Mouse (Mus musculus): ENCODE measurements around the gene Ssc5d.
A peak's percentile ranks its signal among the peaks of the same experiment; 100 is the strongest.

Ssc5d gene

DNA sequence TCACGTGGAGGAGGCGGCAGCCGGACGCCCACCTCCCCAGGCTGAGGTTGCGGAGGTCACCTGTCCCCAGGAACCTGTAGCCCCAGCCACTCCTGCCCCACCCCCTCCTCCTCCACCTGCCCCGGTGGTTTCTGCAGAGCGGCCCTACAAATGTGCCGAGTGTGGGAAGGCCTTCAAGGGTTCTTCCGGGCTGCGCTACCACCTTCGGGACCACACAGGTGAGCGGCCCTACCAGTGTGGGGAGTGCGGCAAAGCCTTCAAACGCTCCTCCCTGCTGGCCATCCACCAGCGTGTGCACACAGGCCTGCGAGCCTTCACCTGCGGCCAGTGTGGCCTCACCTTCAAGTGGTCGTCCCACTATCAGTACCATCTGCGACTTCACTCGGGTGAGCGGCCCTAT, 5.6 kb upstream of the Ssc5d start:
- no peak for DNase-seq (ENCODE audit: low read depth, low spot score)

DNA sequence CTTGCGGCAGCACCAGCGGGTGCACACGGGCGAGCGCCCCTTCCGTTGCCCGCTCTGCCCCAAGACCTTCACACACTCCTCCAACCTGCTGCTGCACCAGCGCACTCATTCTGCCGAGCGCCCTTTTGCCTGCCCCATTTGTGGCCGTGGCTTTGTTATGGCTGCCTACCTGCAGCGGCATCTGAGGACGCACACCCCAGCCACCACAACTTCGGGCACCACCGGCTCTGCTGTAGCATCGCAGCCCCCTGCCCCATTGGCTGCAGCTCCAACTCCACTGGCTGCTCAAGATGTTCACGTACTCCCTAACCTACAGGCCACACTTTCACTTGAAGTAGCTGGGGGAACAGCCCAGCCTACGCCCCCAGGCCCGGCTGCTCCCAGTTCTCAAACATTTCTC, 5.1 kb upstream of the Ssc5d start:
- no peak for DNase-seq (ENCODE audit: low read depth, low spot score)

- DNase-seq (ENCODE audit: low read depth, low spot score), result no peak
Observed at GRCm38 (mm10) chr7:4920976-4921823, 4.4 kb upstream of the Ssc5d start.

- peak; percentile 67 for DNase-seq (ENCODE audit: low read depth, low spot score)
Observed at GRCm38 (mm10) chr7:4921824-4922482, 3.6 kb upstream of the Ssc5d start, which contains the start of gene Nat14. Gene Nat14 (plus strand): TSS chr7:4922028.

GRCm38 (mm10) chr7:4922508-4922907, 3.1 kb upstream of the Ssc5d start:
- DNase-seq (ENCODE audit: low read depth, low spot score), result peak; percentile 96

DNA sequence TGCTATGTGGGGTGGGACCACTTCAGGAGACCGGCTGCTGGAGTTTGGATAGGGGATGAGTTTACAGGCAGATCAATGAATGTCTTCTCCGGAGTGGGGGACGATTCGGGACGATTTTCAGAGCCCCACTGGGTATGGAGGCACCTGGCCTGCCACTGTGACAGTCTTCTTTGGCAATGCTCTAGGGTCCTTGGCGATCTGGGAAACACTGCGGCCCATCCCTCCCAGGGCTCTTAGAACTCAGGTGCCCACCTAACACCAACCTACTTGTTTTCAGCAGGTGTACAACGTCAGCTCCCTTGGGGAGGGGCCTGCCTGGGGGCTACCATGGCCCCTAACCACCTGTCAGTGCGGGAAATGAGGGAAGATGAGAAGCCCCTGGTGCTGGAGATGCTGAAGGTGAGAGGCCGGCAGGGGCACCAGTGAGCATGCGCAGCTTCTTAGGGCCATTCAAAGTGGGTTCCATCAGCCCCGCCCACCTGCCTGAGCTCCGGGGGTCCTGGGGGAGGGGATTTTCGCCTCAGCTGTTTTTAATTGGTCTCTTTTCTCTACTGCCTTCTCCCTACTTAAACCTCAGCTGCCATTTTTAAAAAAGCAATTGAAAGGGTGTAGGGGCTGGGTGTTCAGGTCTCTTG, 2.5 kb upstream of the Ssc5d start:
- DNase-seq (ENCODE audit: low read depth, low spot score), result peak; percentile 88

DNA sequence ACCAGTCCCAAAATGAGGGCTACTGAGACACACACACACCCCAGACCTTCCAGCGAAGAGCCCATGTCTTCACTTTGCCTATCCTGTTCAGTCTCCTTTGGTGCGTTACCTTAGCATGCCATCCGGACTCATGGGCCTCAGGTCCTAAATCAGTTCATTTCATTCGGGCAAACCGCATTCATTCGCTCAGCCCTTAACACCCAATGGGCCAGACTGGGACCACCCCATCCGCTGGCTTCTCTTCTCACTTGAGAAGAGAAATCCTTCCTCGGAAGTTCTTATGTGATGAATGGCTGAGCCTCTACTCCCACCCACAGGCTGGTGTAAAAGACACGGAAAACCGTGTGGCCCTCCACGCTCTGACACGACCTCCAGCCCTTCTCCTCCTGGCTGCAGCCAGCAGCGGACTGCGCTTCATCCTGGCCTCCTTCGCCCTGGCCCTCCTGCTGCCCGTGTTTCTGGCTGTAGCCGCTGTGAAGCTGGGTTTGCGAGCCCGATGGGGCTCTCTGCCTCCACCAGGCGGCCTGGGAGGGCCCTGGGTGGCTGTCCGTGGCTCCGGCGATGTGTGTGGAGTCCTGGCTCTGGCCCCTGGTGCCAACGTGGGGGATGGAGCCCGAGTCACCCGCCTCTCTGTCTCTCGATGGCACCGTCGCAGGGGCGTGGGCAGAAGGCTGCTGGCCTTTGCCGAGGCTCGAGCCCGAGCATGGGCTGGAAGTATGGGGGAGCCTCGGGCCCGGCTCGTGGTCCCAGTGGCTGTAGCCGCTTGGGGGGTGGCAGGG, 1.8 kb upstream of the Ssc5d start:
- DNase-seq (ENCODE audit: low read depth, low spot score), result peak; percentile 79

- DNase-seq (ENCODE audit: low read depth, low spot score), result peak; percentile 36
Observed at GRCm38 (mm10) chr7:4924483-4924882, 1.1 kb upstream of the Ssc5d start.

DNA sequence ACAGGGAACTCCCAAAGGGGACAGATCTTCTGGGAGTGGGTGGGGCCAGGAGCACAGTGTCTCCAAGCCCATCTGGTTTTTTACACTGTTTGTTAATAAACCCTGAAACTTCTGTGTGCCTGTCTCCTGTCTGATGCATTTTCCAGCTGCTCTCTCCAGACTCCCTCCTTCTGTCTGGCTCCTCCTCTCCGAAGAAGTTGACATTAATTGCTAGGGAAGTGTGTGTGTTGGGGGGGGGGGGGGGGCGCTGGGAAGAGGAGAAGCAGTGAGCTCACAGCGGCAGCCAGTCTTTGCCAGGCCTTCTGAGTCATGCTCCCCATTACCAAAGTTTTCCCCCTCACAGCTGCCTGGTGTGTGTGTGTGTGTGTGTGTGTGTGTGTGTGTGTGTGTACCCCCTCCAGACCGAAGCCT, 689 bp upstream of the Ssc5d start:
- peak; percentile 89 for DNase-seq (ENCODE audit: low read depth, low spot score)

GRCm38 (mm10) chr7:4926849-4927248, 1.3 kb downstream of the Ssc5d start:
- no peak for DNase-seq (ENCODE audit: low read depth, low spot score)

DNA sequence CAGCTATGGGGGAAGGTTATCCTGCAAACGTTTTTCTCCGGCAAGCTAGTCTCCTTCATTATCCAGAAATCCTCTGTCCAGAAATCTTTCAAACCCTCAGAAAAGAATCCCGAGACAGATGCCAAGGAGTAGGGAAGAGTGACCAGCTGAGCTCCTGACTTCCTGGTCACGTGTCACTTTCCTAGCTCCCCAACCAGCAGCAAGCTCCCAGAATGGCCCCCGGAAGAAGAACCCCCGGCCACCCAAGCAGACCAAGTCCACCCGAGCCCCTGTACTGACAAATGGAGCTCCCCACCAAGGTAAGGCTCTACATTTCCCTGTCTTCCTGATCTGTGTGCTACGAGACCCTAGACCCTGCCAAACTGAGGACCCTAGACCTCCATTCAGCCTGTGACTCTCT, 2.1 kb downstream of the Ssc5d start:
- DNase-seq (ENCODE audit: low read depth, low spot score), result no peak

- no peak for DNase-seq (ENCODE audit: low read depth, low spot score)
Observed at GRCm38 (mm10) chr7:4928323-4928722, 2.7 kb downstream of the Ssc5d start.

DNA sequence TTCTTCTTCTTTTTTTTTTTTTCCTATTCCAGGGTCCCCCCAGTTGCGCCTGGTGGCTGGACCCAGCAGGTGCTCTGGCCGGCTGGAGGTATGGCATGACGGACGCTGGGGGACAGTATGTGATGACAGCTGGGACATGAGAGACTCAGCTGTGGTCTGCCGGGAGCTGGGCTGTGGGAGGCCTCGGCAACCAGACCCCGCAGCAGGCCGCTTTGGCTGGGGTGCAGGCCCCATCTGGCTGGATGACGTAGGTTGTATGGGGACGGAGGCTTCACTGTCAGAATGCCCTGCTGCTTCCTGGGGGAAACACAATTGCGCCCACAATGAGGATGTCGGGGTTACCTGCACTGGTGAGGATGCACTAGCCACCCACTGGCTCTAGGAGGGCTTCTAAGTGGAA, 7.5 kb downstream of the Ssc5d start:
- DNase-seq (ENCODE audit: low read depth, low spot score), result no peak

DNA sequence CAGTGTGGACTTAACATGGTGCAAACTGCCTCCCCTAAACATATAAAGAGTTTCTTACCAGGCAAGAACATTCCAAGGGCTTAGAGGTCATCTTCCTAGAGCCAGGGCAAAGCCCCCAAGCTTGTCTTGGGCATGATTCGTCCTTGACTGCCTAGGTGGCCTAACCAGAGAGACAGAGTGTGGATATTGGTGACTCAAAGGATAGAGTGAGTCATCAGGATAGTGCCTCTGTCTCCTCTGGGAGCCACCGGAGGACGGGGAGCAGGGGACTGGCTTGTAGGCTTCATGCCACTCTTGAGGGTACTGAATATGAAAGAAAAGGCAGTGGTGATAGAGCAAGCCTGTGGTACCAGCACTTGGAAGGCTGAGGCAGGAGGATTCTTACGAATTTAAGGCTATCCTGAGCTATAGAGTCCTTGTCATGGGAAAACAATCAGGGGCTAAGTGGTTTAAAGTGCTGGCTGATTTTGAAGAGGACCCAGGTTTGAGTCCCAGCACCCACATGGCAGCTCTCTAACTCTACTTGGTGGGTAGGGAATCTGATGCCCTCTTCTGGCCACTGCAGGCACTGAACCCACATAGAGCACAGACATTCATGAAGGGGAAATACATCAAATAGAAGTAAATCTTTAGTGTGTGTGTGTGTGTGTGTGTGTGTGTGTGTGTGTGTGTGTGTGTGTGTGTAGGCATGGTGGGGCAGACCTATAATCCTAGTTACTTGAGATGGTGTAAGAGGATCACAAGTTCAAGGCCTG, 8.8 kb downstream of the Ssc5d start:
- no peak for DNase-seq (ENCODE audit: low read depth, low spot score)

DNA sequence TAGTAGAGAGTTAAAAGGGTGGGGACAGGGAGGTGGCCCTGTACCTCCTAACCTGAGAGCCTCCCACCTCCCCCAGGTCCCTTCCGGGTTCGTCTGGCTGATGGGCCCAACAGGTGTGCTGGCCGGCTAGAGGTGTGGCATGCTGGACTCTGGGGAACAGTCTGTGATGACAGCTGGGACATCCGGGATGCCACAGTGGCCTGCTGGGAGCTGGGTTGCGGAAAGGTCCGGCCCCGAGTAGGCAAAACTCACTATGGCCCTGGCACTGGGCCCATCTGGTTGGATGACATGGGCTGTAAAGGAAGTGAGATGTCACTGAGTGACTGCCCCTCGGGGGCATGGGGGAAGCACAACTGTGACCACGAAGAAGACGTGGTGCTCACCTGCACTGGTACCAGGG, 11.2 kb downstream of the Ssc5d start:
- DNase-seq (ENCODE audit: low read depth, low spot score), result no peak

DNA sequence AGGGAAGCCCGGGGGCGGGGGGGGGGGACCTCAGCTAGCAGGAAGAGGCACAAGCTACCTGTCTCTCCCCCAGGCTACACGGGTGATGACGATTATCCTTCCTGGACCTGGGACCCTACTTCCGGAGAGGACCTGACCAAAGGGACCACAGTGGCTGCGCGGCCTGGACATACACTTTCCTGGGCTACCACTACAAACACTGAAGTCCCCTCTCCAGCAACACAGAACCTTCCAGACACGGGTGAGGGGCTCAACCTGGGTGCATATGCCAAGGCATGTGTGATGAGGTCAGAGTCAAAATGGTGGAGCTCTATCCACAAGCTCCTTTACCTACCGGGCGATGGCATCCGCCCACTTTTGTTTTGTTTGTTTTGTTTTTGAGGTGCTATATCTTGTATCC, 11.8 kb downstream of the Ssc5d start:
- no peak for DNase-seq (ENCODE audit: low read depth, low spot score)

DNA sequence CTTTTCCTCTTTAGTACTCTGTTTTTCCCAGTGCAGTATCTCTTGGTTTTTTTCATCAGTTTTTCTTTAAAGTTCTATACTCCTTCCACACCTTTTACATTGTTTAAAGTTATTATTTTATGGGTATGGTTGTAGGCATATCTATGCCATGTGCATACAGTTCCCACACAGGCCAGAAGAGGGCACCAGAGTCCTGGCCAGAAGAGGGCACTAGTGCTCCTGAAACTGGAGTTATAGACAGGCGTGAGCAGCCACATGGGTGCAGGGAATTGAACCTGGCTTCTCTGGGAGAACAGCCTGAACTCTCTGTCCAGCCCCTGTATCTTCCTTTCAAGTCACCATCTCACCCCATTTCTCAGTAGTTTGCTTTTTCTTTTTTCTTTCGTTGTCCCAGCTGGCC, 12.9 kb downstream of the Ssc5d start:
- peak; percentile 72 for DNase-seq (ENCODE audit: low read depth, low spot score)

GRCm38 (mm10) chr7:4940068-4940479, 14.5 kb downstream of the Ssc5d start:
- DNase-seq (ENCODE audit: low read depth, low spot score), result peak; percentile 86

DNA sequence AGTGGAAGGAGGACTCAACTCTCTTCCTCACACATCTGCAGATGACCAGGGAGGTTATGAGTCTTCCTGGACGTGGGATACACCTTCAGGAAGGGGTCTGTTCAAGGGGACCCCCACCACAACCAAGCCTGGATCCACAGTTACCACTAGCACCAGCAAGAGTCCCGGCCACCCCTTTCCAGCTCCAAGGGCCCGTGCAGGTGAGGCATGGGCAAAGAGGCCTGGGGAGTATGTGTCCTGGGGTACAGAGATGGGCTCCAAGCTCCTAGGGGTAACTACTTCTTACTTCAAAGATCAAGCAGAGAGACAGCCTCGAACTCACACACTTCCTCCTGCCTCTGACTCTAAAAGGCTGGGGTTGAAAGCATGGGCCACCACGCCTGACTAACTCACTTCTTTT, 17.1 kb downstream of the Ssc5d start:
- DNase-seq (ENCODE audit: low read depth, low spot score), result no peak

DNA sequence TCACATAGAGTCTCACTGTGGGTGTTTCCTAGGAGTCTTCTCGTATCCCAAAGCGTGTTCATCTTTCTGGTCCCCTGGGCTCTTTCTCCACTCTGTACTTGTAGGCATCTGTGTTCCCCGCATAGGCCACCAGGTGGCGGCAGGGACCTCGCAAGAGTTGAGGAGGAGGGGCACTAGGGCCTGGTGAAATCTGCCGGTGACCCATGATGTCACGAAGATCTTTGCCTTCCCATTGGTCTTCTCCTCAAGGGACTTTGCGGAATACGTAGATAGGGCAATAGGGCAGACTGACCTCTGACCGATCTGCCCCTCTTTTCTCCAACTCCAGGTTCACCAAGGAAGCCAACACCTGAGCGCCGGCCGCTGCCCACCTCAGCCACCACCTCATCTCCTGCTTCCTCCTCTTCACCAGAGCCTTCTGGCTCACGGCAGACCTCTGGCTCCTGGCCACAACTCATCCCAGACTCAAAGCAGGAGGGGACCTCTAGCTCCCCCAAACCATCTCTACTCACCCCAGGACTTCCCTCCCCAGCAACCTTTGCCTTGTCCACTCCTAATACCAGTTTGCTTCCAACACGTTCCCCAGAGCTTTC, 17.7 kb downstream of the Ssc5d start:
- DNase-seq (ENCODE audit: low read depth, low spot score), result peak; percentile 99

GRCm38 (mm10) chr7:4947855-4948254, 22.3 kb downstream of the Ssc5d start:
- DNase-seq (ENCODE audit: low read depth, low spot score), result peak; percentile 72
